Mouse (Mus musculus) myocyte (in vitro differentiated cells): ENCODE data around the gene Acsl1.

Experiments used
- CEBPB ChIP-seq: IDR thresholded peaks from 2 replicates; pipeline ENCODE4 v1.6.1; 2011; ENCODE audit warnings: mild to moderate bottlenecking, moderate library complexity; ENCODE audit not compliant: poor library complexity, insufficient read depth, severe bottlenecking
- E2F4 ChIP-seq: IDR thresholded peaks from one replicate; pipeline ENCODE4 v1.6.1; 2011; ENCODE audit warnings: mild to moderate bottlenecking, control low read depth, moderate library complexity; ENCODE audit not compliant: insufficient read depth
- MAX ChIP-seq: IDR thresholded peaks from one replicate; pipeline ENCODE4 v1.6.1; 2011; ENCODE audit warnings: low read depth, mild to moderate bottlenecking, control low read depth
- MYOD1 ChIP-seq, 3 experiments: IDR thresholded peaks; one replicate each; pipeline ENCODE4 v1.6.1; 2011; ENCODE audit warnings: control low read depth in 2 of 3, low read depth in 2 of 3, mild to moderate bottlenecking in 2 of 3, moderate library complexity in 1 of 3; ENCODE audit not compliant: insufficient read length in 2 of 3, control insufficient read depth in 1 of 3
- MYOG ChIP-seq, 3 experiments: IDR thresholded peaks; one replicate each; pipeline ENCODE4 v1.6.1; 2011; ENCODE audit warnings: control low read depth in 2 of 3, low read depth in 2 of 3, mild to moderate bottlenecking in 2 of 3; ENCODE audit not compliant: insufficient read length in 2 of 3, control insufficient read depth in 1 of 3, insufficient read depth in 1 of 3
- POLR2A ChIP-seq: IDR thresholded peaks from one replicate; pipeline ENCODE4 v1.6.1; 2011; ENCODE audit warnings: low read depth, mild to moderate bottlenecking, control low read depth, moderate library complexity; ENCODE audit not compliant: insufficient read length
- POLR2AphosphoS2 ChIP-seq: IDR thresholded peaks from one replicate; pipeline ENCODE4 v1.6.1; 2011; ENCODE audit warnings: low read depth, control low read depth; ENCODE audit not compliant: insufficient read length
- REST ChIP-seq: IDR thresholded peaks from one replicate; pipeline ENCODE4 v1.6.1; 2011; ENCODE audit warnings: mild to moderate bottlenecking, control low read depth, moderate library complexity; ENCODE audit not compliant: insufficient read depth, insufficient read length
- TCF12 ChIP-seq: IDR thresholded peaks from one replicate; pipeline ENCODE4 v1.6.1; 2011; ENCODE audit warnings: mild to moderate bottlenecking, control low read depth; ENCODE audit not compliant: poor library complexity, insufficient read depth, severe bottlenecking
- TCF3 ChIP-seq: IDR thresholded peaks from one replicate; pipeline ENCODE4 v1.6.1; 2011; ENCODE audit warnings: low read depth, control low read depth; ENCODE audit not compliant: insufficient read length
- USF1 ChIP-seq: IDR thresholded peaks from one replicate; pipeline ENCODE4 v1.6.1; 2011; ENCODE audit warnings: low read depth, mild to moderate bottlenecking, control low read depth, moderate library complexity

- TF ChIP-seq E2F4 (no peak), REST (no peak), CEBPB (no peak), POLR2A (no peak), TCF12 (no peak), MAX (no peak), USF1 (no peak), POLR2AphosphoS2 (no peak), MYOD1 (IDR thresholded peaks at IDR 0.05; ENCODE audit: control insufficient read depth in 1 of 3, insufficient read length in 2 of 3, low read depth in 2 of 3) (no peak), MYOG (IDR thresholded peaks at IDR 0.05; ENCODE audit: control insufficient read depth in 1 of 3, insufficient read depth in 1 of 3, insufficient read length in 2 of 3, low read depth in 2 of 3) (no peak), TCF3 (no peak)
Observed at GRCm38 (mm10) chr8:46433656-46434055, 37.2 kb upstream of the Acsl1 start.
